Mouse (Mus musculus) layer of hippocampus, adult 18-20 months (tissue): ENCODE results near the gene Hist1h2bl. TPM values are rescaled to one million over a fixed set of nuclear protein-coding genes. Genes with fewer than 3 reads are reported as not detected.

Experiments
- DNase-seq, 2 experiments: peaks; one replicate each; pipeline ENCODE4 v3.0.0; 2022; ENCODE audit warnings: low spot score in 2 of 2
- long read RNA-seq: library from polyadenylated mRNA; stranded (forward); transcript quantifications from one replicate; pipeline ENCODE4 v2.0.0, GENCODE M21; 2021
- total RNA-seq, 2 experiments: library from RNA; stranded (reverse); gene quantifications; 2 replicates each; pipeline ENCODE4 v1.2.3; 2021

The Hist1h2bl gene
- total RNA-seq, result 10 to 100 TPM; 27.6 to 36.7 TPM
- long read RNA-seq, result 0 reads

DNA sequence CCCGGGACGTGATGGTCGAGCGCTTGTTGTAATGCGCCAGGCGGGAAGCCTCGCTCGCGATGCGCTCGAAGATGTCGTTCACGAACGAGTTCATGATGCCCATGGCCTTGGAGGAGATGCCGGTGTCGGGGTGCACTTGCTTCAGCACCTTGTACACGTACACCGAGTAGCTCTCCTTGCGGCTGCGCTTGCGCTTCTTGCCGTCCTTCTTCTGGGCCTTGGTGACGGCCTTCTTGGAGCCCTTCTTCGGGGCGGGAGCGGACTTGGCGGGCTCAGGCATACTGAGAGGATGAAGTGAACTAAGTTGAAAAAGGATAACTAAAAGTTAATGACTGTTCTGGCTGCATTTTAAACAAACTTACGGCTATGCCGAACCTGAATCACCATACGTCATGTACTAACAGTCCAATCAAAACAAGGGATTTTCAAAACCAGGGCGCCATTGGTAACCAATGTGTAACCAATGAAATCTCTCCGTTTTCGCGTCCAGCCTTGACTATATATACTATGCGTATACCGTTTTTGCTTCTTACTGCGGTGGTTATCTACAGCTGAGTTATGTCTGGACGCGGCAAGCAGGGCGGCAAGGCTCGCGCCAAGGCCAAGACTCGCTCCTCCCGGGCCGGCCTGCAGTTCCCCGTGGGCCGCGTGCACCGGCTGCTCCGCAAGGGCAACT is at the start of gene Hist1h2bl, which contains the start of gene Hist1h2ai:
Hist1h2bl (minus strand) TSS at position 280 of the 676 bp plus-strand sequence.
Hist1h2ai (plus strand) TSS at position 559 of the 676 bp plus-strand sequence.
- DNase-seq, result peak; percentile 84 to 96

DNA sequence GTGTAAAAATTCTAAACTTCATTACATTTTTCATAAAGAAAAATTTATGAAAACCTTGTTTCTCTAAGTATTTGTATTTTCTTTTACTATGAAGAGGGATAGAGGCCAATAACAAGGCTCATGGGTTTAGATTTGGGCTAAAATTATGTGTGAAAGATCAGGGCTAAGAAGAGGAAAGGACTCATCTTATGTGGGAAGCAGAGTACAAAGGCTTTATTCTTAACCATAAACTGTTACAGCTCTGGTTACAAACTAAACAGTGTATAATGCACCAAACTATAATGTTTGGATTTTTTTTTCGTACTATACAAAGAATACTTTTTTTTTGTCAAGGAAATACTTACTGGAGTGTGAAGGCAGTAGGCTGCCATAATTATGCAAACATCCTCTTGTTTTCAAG is 39.8 kb upstream of the Hist1h2bl start:
- DNase-seq, result no peak

DNA sequence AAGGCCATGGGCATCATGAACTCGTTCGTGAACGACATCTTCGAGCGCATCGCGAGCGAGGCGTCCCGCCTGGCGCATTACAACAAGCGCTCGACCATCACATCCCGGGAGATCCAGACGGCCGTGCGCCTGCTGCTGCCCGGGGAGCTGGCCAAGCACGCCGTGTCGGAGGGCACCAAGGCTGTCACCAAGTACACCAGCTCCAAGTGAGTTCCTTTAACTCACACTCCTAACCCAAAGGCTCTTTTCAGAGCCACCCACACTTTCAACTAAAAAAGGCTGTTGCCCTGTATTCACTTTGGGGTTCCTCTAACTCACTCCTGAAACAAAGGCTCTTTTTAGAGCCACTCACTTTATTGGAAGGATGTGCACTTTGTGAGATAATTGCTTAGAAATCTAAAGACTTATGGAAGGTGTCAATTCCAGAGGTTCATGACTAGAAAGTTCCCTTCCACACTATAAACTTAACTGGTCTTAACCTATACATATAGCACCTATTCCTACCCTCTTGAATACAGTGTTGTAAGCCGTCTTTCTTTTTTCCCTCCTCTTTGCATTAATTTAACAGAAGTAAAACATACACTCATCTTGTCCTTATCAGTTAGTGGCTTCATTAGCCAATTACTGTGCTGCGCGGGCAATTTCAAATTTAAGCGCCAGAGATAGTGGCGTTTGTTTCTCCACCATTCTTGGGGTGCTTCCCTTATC is 38.5 kb upstream of the Hist1h2bl start:
- DNase-seq, result peak in 1 of 2 experiments; percentile 27

- DNase-seq, result peak; percentile 74 to 91
Observed at GRCm38 (mm10) chr13:21753524-21754285, 37.8 kb upstream of the Hist1h2bl start, which contains the start of the genes Hist1h2ak and Hist1h2bn. TSS of gene Hist1h2ak (minus strand) at chr13:21753827. TSS of gene Hist1h2bn (plus strand) at chr13:21754123.

- no peak for DNase-seq
Observed at GRCm38 (mm10) chr13:21753051-21753523, 37.1 kb upstream of the Hist1h2bl start.

- DNase-seq, result no peak
Observed at GRCm38 (mm10) chr13:21752356-21752755, 36.4 kb upstream of the Hist1h2bl start.

DNA sequence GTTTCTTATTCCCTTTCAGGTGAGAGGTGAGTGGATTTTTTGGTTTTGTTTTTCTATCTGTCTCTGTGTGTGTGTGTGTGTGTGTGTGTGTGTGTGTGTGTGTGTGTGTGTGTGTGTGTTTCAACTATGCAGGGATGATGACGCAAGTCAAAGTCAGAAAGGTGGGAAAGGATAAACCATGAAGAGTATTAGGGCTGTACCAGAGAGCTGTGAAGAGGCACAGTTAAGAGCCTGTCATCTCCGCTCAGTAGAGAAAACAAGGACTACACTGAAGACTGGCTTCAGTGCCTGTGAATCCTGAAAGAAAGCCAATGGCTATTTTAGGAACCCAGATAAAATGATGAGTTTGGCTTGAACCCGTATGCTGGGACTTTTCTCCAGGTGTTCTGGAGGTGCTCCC is 35.9 kb upstream of the Hist1h2bl start:
- DNase-seq, result no peak

GRCm38 (mm10) chr13:21751417-21751816 is 35.5 kb upstream of the Hist1h2bl start:
- DNase-seq, result no peak

DNA sequence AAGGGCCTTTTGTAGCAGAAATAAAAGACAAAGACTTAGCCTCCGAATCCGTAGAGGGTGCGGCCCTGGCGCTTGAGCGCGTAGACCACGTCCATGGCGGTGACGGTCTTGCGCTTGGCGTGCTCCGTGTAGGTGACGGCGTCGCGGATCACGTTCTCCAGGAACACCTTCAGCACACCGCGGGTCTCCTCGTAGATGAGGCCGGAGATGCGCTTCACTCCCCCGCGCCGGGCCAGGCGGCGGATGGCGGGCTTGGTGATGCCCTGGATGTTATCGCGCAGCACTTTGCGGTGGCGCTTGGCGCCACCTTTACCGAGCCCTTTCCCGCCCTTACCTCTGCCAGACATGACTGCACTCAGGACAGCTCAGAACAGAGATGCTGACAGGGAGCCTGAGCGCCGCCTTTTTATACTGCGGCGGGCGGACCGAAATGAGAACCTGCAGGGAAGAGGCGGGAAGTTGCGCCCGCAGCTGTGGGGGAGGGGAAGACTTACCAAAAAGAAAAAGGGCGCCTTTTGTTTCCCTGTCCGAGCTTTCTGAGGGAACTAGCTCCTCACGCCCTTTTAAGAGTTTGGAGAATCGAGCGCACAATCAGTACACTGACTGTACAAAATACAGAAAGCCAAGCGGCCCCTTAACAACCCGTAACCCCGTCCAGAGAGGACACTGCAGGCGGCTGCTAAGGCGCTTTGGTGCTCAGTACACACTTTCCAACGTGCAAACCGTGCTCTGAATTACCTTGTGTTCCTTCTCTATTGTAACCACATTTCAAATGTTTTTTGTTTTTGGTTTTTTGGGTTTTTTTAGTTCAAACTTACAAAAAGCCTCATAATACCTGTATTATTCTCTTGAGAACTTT is 34.4 kb upstream of the Hist1h2bl start, which contains the start of gene Hist1h4k:
Hist1h4k (minus strand) TSS at position 347 of the 859 bp plus-strand sequence.
- peak; percentile 89 to 93 for DNase-seq

- no peak for DNase-seq
Observed at GRCm38 (mm10) chr13:21749387-21750158, 33.6 kb upstream of the Hist1h2bl start.

- no peak for DNase-seq
Observed at GRCm38 (mm10) chr13:21745006-21745405, 29.1 kb upstream of the Hist1h2bl start.

- peak; percentile 67 to 82 for DNase-seq
Observed at GRCm38 (mm10) chr13:21734906-21735767, 19.2 kb upstream of the Hist1h2bl start, which contains the start of gene Hist1h4j. TSS of gene Hist1h4j (plus strand) at chr13:21735064.

- DNase-seq, result peak; percentile 56 to 81
Observed at GRCm38 (mm10) chr13:21734010-21734905, 18.3 kb upstream of the Hist1h2bl start.

DNA sequence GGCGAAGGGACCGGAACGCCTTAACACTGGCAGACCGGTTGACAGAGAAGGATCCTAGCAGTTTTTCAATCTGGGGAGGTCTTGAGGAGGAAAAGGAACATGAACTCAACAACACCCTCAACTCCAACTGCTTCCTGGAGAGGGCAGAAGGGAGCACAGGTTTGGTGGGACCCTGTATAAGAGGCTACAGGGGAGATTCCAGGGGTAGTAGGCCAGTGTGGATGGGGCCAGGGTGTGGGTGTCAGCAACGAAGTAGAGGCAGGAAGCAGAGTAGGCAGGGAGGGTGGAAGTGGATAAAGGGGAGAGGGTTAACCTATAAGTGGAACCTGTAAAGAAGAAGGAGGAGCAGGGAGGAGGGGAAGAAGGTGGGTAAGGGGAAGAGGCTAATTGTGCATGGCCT is 17.5 kb upstream of the Hist1h2bl start:
- DNase-seq, result no peak

GRCm38 (mm10) chr13:21729544-21729943 is 13.6 kb upstream of the Hist1h2bl start:
- DNase-seq, result no peak

DNA sequence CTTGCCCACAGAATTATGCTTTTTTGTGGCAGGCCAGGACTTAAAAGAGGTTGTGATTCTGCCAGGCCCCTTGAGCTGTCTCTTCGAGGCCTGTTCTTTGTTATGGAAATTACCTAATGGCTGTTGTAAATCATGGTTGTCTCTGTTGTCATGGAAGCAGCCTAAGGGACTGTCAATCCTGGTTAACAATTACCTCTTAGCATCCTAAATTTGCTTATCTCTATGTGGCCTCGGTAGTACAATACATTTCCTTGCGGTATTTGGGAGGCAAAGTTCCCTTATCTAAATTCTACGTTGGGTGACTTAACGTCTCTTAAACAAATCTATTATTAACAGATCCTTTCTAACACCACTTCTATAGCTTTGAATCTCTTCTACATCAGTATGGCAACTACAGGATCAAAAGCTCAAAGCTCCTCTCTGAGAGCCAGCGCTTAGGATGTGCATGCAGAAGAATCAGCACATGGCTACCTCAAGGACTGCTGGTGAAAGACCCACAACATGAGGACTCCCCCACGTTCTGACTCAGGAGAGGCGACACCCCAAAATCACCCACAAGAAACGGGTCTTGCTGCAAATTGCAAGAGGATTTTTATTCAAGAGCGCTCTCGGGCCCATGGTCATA is 12.1 kb upstream of the Hist1h2bl start:
- DNase-seq, result no peak
